Mouse (Mus musculus) G1E (cell line): ENCODE data around the gene Hist1h3i.

Experiments
- CTCF ChIP-seq: IDR thresholded peaks from 2 replicates; pipeline ENCODE4 v1.5.1; 2012; ENCODE audit warnings: low read depth, low read length, inconsistent platforms, mixed read lengths
- GATA1 ChIP-seq: IDR thresholded peaks from 2 replicates; pipeline ENCODE4 v1.6.1; 2012; ENCODE audit warnings: borderline replicate concordance, low read length, inconsistent platforms, mixed read lengths
- GATA2 ChIP-seq: IDR thresholded peaks from 2 replicates; pipeline ENCODE4 v1.6.1; 2012; ENCODE audit warnings: low read depth, low read length, inconsistent platforms, borderline replicate concordance
- POLR2AphosphoS5 ChIP-seq: IDR thresholded peaks from 2 replicates; pipeline ENCODE4 v1.6.1; 2012; ENCODE audit warnings: low read depth, low read length, inconsistent platforms; ENCODE audit not compliant: insufficient replicate concordance
- TAL1 ChIP-seq: conservative IDR thresholded peaks from 2 replicates; pipeline ENCODE4 v1.6.1; 2012; ENCODE audit warnings: low read depth, low read length, inconsistent platforms, mixed read lengths

- TF ChIP-seq CTCF (no peak), TAL1 (no peak), GATA1 (no peak), GATA2 (no peak), POLR2AphosphoS5 (no peak)
Measured at GRCm38 (mm10) chr13:21733466-21733865, 49.7 kb downstream of the Hist1h3i start.
